Mouse (Mus musculus) 3134 (cell line): ENCODE results near the gene Asic3.

ENCODE experiments used
- DNase-seq: peaks from one replicate; pipeline ENCODE4 v3.0.0-alpha.2; 2011; ENCODE audit warnings: low spot score; ENCODE audit not compliant: insufficient read length; ENCODE audit errors: extremely low read depth

Gene Asic3

DNA sequence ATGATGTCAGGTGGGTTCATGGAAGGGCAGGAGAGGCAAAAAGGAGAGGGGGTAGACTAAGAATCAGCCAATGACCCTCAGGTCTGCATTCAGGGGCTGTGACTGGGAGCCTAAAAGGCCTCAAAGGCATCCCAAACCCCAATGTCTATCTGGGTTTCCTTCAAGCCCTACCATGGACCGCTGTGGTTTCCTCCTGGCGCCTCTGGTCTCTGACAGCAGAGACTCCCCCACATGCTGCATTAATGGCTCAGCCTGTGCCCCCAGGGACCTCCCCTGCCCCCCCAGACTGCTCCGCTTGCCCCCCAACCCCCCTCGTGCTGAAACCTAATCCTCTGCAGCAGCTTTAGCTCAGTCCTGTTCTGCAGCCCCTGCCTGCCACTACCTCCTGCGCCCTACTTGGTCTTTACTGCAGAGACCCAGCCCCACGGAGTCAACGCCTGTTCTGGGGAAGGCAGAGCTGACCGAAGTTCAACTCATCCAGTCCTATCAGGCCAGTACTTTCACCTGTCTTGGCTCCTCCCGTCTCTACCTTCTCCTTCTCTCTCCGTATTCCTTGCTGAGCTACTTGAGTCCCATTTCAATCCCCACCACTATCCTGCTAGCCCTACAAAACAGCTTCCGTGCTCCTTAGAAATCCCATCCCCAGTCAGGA is at the start of gene Asic3:
Gene Asic3, plus strand, starts transcription at position 351 of the 652 bp plus-strand sequence.
- DNase-seq, result no peak

DNA sequence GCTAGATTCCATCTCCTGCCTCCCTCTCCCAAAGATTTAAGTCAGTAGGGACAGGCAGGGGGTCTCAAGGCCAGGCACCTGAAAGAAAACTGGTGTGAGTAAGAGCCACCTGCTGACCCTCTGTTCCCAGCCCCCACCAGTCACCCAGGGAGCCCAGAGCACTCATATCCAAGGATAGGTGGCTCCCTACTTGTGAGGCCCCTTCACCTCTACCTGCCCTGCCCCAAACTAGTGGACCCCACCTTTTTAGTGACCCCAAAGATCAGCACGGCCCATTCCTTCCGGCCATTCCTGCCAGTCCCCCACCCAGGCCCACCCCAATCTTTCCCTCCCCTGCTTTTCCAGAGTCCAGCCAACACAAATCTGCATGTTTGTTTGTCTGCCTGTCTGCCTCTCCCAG is 49.7 kb upstream of the Asic3 start:
- DNase-seq, result no peak

DNA sequence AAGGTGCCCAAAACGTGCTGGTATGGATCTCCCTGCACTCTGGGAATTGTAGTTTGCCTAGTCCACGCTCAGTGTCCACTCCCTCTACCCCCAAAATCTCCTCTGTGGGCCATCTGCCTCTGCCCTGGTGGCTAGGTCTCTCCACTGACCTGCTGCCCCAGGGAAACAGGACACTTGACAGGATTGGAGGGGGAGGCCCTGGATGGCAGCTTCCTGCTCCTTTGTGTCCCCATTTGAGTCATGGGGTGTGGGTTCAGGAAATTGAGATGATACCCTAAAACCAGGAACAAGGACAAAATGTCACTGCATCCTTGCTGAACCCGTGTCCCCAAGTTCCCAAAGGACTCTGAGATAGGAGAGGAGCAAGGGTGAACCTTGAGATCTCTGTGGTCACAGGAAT is 49.1 kb upstream of the Asic3 start:
- no peak for DNase-seq

DNA sequence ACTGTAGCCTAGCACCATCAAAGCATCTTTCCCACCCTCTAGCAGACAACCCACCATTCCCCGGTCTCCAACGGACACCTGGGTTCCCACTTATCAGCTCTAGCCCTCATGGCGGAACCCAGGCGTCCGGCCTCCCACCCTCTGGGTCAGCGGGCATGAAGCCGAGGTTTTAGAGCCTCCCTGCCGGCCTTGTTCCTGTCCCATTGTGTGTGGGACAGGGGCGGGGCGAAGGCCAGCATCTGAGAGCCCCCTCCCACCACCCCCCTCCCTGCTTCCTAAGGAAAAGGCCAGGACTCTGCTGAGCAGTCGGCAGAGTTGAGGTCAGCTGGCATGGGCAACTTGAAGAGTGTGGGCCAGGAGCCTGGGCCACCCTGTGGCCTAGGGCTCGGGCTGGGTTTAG is 48.7 kb upstream of the Asic3 start, which contains the start of gene Nos3:
Gene Nos3, plus strand, starts transcription at position 303 of the 400 bp plus-strand sequence.
- DNase-seq, result no peak

DNA sequence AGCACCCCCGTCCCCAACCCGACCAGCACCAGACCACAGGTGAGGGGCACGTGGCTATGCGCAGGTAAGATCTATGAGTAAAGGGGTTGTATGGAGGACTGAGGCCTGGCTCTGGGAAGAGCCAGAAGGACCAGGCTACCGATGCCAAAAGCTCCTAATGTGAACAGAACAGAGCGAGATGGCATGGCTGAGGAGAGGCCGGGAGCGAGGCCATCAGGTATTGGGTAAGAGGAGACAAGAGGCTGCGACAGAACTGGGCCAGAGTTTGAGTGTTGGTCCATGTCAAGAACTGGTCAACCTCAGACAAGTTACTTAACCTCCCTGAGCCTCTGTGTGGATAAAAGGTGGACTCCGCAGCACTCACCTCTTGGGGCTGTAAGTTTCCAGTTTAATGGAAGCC is 48.2 kb upstream of the Asic3 start:
- no peak for DNase-seq

DNA sequence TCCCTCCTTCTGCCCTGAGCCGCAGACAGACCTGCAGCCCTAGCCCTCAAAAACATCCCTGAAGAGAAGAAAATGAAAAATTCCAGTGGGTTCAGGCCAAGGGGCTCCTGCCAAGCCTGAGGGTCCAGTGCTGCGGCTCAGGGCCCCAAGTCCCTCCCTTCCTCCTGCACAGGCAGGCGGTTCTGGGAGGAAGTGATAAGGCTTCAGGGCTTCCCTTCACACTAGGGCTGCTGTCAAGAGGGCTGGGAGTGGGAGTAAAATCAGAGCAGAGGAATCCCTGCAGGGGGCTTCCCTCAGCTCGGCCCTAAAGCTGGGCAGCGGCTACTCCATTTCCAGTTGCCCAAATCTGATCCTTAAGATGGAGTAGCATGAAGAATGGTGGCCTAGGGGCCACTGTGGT is 47.7 kb upstream of the Asic3 start:
- DNase-seq, result no peak

DNA sequence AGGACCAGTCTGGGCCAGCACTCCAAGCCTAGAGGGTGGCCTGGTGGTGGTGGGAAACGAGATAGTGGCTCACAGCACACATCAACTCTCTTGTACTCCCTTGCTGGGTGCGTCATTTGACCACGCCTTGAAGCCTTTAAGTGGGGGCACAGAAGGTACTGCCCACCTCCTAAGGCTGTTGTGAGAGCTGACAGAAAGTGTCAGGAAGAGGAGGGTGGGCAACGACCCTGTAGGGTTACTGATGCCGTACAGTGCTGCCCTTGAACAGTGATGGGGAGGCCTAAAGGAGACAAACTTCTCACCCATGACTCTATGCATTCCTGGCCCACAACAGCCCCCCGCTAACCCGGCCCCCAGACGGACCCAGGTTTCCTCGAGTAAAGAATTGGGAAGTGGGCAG is 46.8 kb upstream of the Asic3 start:
- DNase-seq, result no peak

DNA sequence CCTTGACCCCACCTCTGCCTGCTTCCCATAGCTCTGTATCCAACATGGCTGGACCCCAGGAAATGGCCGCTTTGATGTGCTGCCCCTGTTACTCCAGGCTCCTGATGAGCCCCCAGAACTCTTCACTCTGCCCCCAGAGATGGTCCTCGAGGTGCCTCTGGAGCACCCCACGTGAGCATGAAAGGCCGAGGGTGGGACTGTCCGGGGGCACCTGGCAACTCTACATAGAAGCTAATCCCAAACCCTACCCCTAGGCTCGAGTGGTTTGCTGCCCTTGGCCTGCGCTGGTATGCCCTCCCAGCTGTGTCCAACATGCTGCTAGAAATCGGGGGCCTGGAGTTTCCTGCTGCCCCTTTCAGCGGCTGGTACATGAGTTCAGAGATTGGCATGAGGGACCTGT is 43.4 kb upstream of the Asic3 start:
- DNase-seq, result no peak

DNA sequence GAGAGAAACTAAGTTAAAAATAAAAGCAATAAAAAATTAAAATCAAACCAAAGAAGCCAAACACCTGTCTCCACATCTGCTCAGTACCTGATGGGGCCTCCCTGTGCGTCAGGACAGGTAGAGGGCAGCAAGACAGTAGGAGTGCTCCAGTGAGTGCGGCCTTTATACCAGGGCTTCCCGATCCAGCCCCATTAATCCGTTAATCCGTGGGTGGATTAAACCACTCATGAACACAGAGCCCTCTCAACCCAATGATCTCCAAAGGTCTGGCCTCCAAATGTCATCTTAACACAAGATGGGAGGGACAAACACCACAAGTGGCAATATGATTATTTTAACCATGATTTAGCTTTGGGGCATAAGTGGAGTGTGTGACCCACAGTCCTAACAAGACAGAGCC is 39.4 kb upstream of the Asic3 start:
- DNase-seq, result no peak

DNA sequence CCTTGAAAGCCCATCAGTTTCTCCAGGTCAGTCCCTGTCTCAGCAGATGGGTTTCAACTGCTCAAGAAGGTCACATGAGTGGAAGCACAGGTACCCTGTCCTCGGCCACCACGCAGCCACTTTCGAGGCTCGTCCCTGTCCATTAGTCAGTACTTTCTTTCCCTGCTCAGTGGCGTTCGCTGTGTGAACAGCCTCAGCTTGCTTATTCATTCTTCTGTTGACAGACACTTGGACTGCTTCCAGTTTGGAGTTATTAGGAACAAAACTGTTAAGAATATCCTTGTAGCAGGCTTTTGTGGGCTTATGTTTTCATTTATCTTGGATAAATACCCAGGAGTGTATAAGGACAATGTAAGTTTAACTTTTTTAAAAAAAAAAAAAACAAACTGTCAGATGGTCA is 39.0 kb upstream of the Asic3 start:
- DNase-seq, result no peak

DNA sequence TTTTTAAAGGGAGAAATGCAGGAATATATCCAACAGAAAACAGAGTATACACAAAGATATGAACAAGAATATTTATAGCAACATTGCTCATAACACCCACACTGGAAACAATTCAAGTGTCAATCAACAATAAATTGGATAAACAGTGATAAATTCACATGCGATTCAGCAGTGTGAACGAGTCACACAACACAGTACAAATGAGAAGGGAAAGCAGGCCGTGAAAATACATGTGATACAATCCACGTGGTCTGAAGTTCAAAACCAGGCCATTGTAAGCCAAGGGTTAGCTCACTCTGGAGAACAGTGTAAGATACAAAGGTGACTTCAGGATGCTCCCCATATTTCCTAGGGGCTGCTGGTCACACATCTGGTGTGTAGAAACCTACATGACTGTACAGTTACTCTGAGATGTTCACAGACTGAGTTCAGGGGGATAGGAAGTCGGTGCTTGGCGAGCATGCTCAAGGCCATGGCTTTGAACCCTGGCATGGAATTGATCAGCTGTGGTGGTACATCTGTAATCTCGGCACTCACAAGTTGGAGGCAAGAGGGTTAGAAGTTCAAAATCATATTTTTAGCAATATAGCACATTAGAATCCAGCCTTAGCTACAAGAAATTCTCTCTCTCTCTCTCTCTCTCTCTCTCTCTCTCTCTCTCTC is 38.4 kb upstream of the Asic3 start:
- DNase-seq, result no peak

DNA sequence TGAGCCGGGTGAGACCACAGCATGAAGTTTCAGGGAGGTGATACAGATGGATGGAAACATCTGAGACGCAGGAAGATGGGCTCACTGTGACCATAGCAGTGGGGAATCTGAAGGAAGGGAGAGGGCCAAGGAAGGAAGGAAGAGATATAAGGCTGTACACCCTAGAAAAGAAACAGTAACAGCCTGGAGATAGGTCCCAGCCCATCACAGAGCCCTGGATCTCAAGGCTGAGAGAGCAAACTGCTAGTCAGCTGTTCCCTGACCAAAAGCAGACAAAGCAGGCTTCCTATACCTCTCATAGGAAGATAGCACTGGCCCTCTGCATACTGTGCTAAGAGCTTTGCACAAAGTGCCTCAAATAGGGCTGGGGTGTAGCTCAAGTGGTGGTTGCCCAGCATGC is 34.5 kb upstream of the Asic3 start:
- no peak for DNase-seq

DNA sequence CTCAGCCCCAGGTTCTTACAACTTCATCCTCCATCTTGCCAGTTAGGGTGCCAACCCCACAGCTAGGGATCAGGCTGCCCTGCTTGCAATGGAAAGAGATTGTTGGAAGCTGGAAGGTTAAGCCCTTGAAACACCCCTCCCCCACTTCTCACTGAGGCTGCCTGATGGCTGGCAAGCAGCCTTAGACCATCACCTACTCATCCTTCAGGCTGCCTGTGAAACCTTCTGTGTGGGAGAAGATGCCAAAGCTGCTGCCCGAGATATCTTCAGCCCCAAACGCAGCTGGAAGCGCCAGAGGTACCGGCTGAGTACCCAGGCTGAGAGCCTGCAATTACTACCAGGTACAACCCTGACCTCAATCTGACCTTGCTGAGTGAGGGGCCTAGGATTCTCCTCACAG is 33.7 kb upstream of the Asic3 start:
- no peak for DNase-seq

DNA sequence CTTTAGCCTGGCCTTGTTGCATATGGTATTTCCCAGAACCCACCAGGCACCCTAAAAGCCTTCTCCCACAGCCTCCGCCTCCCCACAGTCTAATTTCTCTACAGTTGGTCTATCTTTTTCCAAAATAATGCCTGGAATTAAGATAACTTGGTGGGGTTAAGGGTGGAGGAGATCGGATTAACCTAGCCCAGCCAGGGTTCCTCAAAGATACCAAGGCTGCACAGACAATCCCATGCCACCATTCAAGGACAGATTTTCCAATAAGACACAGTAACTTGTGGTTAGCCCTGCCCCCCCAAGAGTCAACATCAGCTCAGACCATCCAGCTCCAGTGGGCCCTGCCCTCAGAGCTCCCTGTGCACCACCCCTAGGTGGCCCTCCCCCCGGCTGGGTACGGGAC is 32.7 kb upstream of the Asic3 start:
- DNase-seq, result no peak

DNA sequence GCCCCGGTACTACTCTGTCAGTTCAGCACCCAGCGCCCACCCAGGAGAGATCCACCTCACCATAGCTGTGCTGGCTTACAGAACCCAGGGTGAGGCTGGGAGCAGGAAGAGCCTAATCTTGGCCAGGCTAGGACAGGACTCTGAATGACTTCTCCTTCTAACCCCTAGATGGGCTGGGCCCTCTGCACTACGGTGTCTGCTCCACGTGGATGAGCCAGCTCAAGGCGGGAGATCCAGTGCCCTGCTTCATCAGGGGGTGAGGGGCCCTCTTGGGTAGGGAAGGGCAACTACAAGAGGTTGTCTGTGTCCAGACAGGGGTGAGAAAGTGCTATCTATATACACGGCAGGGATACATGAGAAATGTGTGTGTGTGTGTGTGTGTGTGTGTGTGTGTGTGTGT is 31.7 kb upstream of the Asic3 start:
- no peak for DNase-seq

DNA sequence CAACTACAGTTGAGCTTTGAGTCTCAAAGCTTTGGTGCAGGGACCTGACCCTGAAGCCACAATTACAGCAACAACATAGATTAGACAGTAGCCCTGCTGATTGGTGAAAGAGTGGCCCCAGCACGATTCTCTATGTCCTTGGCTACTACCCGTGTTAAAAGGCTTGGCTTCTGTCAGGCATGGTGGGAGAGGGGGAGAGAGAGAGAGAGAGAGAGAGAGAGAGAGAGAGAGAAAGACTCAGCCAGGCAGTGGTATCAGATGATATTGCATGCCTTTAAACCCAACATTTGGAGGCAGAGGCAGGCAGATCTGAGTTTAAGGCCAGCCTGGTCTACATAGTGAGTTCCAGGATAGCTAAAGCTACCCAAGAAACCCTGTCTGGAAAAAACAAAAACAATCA is 31.2 kb upstream of the Asic3 start:
- no peak for DNase-seq

DNA sequence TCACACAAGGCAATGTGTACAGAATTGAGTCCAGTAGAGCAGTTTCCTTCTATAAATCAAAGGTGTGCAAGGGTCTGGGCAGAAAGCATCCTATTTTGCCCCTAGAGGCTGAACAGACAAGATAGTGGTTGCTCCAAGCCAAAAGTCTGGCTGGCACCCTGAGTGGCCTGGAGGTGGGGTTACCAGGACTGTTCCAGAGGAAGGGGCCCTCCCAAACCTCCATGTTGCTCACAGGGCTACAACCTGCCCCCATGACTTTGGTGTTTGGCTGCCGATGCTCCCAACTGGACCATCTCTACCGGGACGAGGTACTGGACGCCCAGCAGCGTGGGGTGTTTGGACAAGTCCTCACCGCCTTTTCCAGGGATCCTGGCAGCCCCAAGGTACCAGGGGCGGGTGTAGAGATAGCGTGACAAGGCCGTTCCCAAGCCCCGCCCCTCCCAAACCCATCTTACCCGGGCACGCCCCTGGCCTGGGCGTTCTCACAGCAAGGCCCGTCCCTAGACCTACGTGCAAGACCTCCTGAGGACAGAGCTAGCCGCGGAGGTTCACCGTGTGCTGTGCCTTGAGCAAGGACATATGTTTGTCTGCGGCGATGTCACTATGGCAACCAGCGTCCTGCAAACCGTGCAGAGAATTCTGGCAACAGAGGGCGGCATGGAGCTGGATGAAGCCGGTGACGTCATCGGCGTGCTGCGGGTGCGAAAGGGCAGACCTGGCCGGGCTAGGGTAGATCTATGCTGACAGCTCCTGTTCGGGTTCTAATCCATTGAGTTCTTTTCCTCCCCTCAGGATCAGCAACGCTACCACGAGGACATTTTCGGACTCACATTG is 29.9 kb upstream of the Asic3 start:
- peak; percentile 90 for DNase-seq

DNA sequence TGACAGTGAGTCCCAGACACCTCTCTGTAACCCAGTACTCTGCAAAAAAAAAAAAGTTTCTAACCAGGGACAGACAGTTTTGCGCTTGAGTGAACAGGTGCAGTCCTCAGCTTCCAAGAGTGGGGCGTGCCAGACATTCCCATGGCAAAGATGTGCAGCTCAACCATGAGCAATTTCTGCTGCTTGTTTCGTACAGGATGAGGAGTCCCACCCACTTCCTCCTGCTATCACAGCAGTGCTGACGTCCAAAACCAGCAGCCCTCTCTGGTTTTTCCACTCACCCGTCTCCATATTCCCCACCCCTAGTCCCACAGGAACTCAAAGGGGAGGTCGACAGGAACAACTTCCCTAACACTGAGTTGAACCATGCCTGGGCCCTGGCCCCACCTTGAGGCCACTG is 28.8 kb upstream of the Asic3 start:
- DNase-seq, result no peak

DNA sequence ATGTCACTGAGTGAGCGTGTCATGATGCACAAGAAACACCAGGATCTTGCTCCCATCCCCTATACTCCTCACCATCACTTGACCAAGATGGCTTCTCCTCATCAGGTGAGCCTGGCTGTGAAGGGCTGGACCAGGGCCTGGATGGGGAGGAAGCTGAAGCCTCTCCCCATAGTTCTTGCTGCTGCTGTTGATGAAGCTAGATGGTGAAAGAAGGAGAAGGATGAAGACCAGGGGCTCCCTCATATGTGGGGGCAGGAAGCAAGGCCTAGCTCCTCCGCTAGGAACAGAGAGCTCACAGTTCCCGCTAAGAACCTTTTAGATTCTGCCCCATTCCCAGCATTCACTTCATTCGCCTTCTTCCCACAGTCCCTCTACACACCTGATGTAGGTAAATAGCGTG is 27.8 kb upstream of the Asic3 start:
- DNase-seq, result no peak

DNA sequence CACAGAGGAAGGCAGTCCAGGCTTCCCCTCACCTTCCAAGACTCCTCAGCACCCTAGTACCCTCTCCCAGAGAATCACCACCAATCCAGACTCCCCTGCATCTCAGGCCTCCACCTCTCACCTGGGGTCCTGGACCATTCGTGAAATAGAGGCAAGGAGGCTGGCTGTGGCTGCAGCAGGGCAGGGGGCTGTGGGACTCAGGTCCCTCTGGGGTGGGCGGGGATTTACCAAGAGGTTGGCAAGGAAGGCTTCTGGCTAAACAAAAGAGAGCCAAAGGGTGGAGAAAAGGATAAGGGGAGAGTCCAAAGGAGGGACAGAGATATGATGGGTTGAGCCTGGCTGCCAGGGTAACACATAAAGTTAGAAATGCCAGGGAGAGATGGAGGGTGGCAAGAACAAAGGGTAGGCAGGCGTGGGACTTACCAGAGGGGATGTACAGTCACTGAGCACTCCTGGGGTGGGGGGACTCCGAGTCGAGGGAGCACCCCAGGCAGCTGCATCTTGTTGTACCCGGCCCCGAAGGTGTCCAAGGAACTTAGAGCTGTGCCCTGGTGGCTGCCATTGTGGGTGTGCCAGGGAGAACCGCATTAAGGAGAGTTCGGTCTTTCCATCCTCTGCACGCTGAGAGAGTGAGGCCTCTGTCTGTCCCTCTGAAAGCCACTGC is 27.2 kb upstream of the Asic3 start:
- no peak for DNase-seq
